Mouse (Mus musculus) 3134 (cell line): ENCODE measurements around the gene Myo9b.
A peak's percentile ranks its signal among the peaks of the same experiment; 100 is the strongest.

Experiments used
- DNase-seq: peaks from one replicate; pipeline ENCODE4 v3.0.0-alpha.2; 2011; ENCODE audit warnings: low spot score; ENCODE audit not compliant: insufficient read length; ENCODE audit errors: extremely low read depth

The Myo9b gene

GRCm38 (mm10) chr8:71358026-71358425 lies 85.5 kb downstream of the Myo9b start:
- no peak for DNase-seq

DNA sequence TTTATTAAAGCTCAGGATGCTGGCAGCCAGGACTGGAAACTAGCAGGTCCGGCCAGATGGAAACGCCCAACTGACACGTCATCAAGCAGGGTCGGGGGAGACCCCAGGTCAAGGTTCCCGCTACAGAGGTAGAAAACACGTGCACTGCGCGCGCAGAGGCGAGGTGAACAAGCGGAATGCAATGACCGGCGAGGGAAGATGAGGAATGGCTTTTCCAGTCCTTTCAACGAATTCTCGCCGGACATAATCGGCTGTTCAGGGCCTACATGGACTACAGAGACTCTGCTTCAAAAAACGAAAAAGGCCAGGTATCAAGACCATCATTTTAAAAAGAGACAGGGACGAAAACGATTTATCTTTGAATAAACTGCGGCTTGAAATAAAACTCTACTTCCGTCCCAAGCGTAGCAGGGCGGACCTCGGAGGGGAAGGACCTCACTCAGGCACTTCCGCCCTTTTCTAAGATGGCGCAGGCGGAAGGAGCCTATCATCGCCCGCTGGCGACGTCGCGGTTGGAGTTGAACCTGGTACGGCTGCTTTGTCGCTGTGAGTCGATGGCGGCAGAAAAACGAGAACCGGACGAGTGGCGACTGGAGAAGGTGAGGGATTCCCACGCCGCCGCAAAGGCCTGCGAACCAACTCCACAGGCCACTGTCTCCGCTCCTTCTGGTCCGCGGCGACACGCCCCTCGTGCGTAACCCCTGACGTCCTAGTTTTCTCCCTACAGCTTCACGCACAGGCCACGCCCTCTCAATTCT lies 94.4 kb downstream of the Myo9b start, which contains the start of gene Use1:
Gene Use1, plus strand, starts transcription at position 78 of the 758 bp plus-strand sequence.
- DNase-seq: peak; percentile 95

GRCm38 (mm10) chr8:71367529-71368176 lies 95.1 kb downstream of the Myo9b start:
- no peak for DNase-seq

GRCm38 (mm10) chr8:71368366-71368765 lies 95.9 kb downstream of the Myo9b start:
- no peak for DNase-seq

DNA sequence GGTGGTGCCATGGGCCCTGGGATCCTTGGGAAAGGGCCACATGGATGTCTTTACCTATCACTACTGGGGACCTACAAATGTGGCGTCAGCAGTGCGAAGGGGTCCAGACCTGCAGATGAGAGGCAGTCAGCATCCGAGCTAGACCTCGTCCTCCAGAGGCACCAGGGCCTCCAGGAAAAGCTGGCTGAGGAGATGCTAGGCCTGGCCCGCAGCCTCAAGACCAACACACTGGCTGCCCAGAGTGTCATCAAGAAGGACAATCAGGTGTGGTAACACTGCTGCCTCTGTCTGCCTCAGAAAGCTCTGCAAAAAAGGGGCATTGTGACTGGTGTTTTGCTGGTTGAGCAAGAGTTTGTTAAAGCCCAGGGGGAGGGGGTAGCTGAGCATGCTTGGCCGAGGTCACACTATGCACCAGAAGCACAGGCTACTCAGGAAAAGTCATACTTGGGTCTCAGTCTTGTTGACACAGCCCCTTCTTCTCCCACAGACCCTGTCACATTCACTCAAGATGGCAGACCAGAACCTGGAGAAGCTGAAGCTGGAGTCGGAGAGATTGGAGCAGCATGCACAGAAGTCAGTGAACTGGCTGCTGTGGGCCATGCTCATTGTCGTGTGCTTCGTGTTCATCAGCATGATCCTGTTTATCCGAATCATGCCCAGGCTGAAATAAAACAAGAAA lies 96.7 kb downstream of the Myo9b start:
- DNase-seq: no peak

- DNase-seq: peak; percentile 46
These were observed 98.3 kb downstream of the Myo9b start for GRCm38 (mm10) chr8:71370711-71371235.

DNA sequence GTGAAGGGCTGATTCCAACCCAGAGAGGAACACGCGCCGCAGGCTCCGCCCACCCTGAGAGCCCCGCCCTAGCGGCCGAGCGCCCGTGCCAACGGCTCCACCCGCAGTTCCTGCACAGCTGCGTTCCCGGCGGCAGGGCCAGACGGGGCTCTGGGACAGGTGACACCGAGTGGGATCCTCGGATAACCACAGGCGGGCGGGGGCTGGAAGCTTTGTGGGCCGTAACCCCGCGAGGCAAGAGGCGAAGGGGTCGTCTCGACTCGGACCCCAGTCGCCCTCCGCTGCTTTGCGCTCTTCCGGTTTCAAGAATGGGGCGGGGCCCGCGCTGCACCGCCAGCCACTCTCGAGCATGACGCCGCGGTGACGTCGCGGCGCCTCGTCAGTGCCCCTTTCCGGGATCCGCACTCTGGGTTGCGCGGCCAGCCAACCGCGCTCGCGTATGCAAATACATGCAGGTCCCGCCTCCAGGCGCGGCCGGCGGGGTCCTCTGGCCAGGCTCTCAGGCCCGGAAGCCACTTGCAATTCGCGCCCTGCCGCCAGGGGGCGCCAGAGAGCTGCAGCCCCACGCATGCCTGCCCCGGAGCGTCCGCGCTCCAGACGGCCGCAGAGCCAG lies 98.8 kb downstream of the Myo9b start, which contains the start of gene Ocel1:
Gene Ocel1, plus strand, starts transcription at position 63 of the 613 bp plus-strand sequence.
- peak; percentile 98 for DNase-seq

GRCm38 (mm10) chr8:71372427-71372826 lies 99.9 kb downstream of the Myo9b start:
- DNase-seq: no peak

DNA sequence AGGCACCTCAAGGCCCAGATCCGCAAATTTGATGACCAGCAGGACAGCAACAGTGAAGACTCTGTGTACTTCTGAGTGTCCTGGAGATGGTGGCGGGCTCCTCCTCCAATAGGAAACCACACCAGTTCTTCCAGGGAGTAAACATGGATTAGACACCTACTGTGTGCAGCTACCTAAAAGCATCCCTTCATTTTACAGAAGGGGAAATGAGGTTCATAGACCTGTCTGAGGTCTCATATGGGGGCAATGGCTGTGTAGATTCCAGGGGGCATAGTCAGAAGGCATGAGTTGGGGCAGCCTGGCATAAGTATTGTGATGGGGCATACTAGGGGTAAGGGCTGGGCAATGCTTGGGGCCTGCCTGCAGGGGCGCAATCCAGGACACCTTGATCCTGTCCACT lies 100.5 kb downstream of the Myo9b start:
- no peak for DNase-seq

DNA sequence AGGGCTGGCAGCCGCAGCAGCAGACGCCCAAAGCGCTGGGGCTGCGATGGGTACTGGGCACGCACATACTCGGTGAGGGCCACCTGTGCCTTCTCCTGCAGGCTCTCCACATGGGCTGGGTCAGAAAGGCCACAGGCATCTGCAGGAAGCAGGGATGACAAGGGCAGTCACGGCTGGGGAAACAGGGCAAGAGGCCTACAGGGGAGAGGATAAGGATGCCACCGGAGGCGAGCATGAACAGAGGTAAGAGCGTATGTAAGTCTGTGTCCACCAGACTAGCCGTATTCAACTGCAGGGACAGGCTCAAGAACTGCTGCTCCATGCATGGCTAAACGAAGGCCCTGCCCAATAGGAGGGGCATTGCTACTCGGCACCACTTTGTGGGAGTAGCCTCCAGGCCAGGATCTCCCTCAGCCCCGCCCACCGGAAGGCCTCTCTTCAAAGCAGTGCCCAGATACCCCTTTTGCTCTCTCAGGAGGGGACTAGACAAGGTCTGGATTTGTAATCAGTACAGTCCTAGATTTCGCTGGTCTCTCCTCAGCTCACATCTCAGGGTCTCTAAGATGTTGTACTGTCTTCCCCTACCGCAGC lies 102.2 kb downstream of the Myo9b start:
- no peak for DNase-seq

DNA sequence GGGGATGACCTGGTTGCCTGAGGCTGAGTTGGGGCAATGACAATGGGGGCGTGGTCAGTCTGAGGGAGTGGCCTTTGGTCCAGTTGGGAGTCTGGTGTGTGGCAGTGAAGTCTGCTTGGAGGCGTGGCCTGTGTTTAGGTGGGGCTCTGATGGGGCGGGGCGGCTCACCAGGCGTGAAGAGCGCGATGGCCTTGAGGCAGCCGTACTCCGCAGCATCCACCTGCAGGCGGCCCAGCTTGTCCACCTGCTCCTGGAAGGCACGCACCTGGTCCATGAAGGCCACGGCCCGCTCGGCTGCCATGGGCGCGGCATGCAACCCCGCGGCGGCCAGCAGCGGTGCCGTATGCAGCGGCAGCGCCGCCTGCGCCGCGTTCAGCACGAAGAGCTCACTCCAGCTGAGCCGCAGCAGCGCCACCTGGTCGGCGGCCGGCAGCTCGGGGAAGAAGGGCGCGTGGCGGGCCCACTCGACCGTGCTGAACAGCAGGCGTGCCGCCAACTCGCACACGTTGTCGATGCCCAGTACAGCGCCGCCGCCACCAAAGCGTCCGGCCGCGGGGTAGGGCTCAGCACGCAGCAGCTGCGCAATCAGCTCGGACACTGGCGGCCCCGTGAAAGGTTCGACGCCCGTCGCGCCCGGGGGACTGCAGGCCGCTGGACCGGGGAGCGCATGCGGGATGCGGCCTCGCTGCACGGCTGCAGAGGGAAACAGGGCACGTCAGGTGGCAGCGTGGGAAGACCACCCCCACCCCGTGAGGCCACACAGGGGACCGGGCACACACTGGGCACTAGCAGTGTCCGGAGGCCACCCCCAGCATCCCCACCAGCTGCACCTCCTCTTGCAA lies 103.3 kb downstream of the Myo9b start:
- DNase-seq: no peak

- no peak for DNase-seq
These were observed 104.0 kb downstream of the Myo9b start for GRCm38 (mm10) chr8:71376423-71377030.

DNA sequence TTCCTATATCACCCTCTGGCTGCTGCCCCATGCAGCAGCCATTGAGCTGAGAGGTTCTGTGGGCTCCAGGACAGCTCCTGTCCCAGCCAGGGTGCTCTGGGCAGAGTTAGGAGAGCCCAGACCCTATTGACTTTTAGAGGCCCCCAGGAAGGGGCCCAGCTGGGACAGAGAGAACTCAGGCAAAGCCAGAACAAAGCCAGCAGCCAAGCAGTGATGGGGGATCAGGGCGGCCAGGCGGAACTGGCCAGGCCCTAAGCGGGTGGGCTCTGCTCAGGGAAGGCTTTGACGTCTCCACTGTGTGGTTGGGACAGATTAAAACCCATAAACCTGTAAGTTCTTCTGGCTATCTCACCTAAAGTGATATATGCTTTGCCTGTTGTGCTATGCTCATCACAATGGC lies 106.5 kb downstream of the Myo9b start:
- DNase-seq: no peak

DNA sequence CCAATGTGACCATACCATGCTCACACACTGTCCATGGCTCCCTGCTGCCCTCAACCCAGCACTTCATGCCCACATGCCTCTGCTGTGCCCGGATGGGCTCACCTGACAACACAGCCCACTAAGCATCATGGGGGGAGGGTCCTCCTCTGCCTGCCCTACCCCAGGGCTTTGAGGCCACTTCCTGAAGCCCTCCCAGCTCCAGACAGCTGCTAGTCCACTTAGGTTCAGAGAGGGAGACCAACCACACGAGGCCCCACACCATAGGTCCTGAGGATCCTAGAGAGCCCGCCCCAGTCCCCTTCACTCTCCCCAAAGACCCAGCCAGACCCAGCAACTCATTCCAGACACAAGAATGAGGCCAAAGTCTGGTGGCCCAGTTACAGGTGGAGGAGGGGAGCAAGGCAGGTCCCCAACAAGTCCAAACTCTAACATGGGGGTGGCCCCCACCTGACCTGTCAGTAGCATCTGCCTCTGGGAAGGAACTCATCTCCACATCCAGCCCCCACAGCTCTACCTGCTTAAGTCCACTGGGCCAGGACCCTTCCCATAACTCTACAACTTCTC lies 107.1 kb downstream of the Myo9b start:
- no peak for DNase-seq

- DNase-seq: peak; percentile 52
These were observed 108.0 kb downstream of the Myo9b start for GRCm38 (mm10) chr8:71380178-71381171.

DNA sequence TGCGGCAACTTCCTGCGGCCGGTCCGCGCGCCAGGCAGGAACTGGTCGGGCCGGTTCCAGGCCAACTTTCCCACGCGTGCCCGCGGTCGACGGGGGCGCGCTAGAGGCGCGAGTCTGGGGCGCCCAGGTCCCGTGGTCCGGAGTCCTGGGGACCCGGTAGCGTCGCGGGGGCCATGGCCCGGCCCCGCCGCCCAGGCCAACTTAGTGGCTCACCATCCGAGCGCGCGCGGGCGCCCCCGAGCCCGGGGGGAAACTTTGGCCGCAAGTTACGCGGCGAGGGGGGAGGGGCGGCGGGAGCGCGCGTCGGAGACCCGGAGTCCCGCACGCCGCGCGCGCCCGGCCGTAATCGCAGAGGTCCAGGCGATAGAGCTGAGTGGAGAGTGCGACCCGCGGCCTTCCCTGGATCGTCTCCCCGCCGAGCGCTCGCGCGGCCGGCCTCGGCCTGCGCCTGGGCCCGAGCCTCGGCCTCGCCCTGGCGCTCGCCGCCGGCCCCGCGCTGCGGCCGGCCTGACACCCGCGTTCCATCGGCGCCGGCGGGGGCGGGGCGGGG lies 109.0 kb downstream of the Myo9b start, which contains the start of gene Nr2f6:
Gene Nr2f6, minus strand, starts transcription at position 540 of the 550 bp plus-strand sequence.
- DNase-seq: peak; percentile 73
